Mouse (Mus musculus) midbrain, postnatal 0 days (tissue): ENCODE results near the gene Il17d. TPM values are rescaled to one million over a fixed set of nuclear protein-coding genes. Genes with fewer than 3 reads are reported as not detected.

ENCODE experiments used
- ATAC-seq: fragments of 200-750 bp; cut with Nextera tagmentation; 2 replicates; pipeline ENCODE4 v1.8.0; 2017; ENCODE audit warnings: moderate number of reproducible peaks, mild to moderate bottlenecking, moderate TSS enrichment, moderate library complexity; ENCODE audit not compliant: low FRiP score
- DNase-seq: peaks from one replicate; pipeline ENCODE4 v3.0.0-alpha.2; 2015; ENCODE audit warnings: low spot score
- H3K27ac ChIP-seq: fragments of 300-500 bp; sonication (generic); 2 replicates; pipeline ENCODE4 v1.5.1; 2014; ENCODE audit warnings: low read depth, mild to moderate bottlenecking, low read length, mixed read lengths
- H3K27me3 ChIP-seq: fragments of 300-500 bp; sonication (generic); 2 replicates; pipeline ENCODE4 v1.6.1; 2014; ENCODE audit warnings: low read length, control low read depth, mixed read lengths; ENCODE audit not compliant: insufficient read depth
- H3K36me3 ChIP-seq: fragments of 300-500 bp; sonication (generic); 2 replicates; pipeline ENCODE4 v1.6.1; 2014; ENCODE audit warnings: low read length, control low read depth, mixed read lengths; ENCODE audit not compliant: insufficient read depth
- H3K4me1 ChIP-seq: fragments of 300-500 bp; sonication (generic); 2 replicates; pipeline ENCODE4 v1.6.1; 2014; ENCODE audit warnings: mild to moderate bottlenecking, control low read depth, antibody characterized with exemption, low read length, mixed read lengths; ENCODE audit not compliant: insufficient read depth
- H3K4me2 ChIP-seq: fragments of 300-500 bp; sonication (generic); 2 replicates; pipeline ENCODE4 v1.6.1; 2014; ENCODE audit warnings: low read depth, mild to moderate bottlenecking, low read length, mixed read lengths; ENCODE audit not compliant: poor library complexity, severe bottlenecking
- H3K4me3 ChIP-seq: fragments of 300-500 bp; sonication (generic); 2 replicates; pipeline ENCODE4 v1.5.1; 2014; ENCODE audit warnings: low read depth, mild to moderate bottlenecking, low read length, moderate library complexity
- H3K9ac ChIP-seq: fragments of 300-500 bp; sonication (generic); replicated peaks from 2 replicates; pipeline ENCODE4 v1.6.1; 2014; ENCODE audit warnings: mild to moderate bottlenecking, low read length, moderate library complexity, mixed read lengths; ENCODE audit not compliant: poor library complexity, severe bottlenecking
- H3K9me3 ChIP-seq: fragments of 300-500 bp; sonication (generic); 2 replicates; pipeline ENCODE4 v1.6.1; 2016; ENCODE audit warnings: low read length, control low read depth
- CTCF ChIP-seq: IDR thresholded peaks from 2 replicates; pipeline ENCODE4 v1.5.1; 2016; ENCODE audit warnings: antibody characterized with exemption, mild to moderate bottlenecking
- WGBS: fragments of 180-500 bp; shearing (Covaris S2); extraction: QIAGEN DNeasy Blood & Tissue Kit; methylation state at CpG from one replicate; pipeline ENCODE4 v1.1.7; 2014; 5-methylcytosine and 5-hydroxymethylcytosine counted together
- polyA plus RNA-seq: library from polyadenylated mRNA; unstranded; fragments of >200 nt; fragmentation: Nextera tagmentation; extraction: Ambion mirVana; gene quantifications from 2 replicates; pipeline ENCODE4 v1.2.1, GENCODE M21; 2015
- total RNA-seq: library from RNA; depleted of rRNA; stranded (reverse); fragments of >200 nt; gene quantifications from 2 replicates; pipeline ENCODE4 v1.2.3, GENCODE M21; 2014

The Il17d gene
- total and polyA plus RNA-seq, 2 experiments from 2014 or later: 7.0 to 40.7 TPM

DNA sequence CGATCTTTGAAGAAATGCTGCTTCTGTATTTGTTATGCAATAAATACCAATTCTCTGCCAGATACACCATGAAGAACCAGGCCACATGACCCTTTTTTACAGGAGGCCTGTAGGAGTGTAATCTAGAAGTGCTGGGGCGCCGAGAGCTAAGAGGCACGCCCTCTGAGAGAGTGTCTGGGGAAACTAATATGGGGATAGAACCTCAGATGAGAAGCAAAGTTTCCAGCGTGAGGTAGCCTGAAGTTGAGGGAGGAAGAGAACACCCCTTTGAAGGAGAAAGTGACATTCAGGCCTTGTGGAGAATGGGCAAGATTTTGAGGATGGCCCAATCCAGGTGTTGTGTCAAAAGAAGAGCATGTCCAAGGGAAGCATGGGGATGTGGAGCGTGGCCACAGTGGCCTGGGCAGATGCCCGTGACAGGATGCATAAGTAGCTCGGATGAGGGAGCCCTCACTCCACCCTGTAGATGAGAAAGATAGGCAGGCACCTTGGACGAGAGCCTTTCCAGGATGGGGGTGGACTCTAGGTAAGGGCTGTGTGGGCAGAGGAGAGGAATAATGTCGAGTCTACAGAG, 1.6 kb downstream of the Il17d start:
- H3K9ac ChIP-seq: no peak overlapping the region
- WGBS: 59% methylated on average over 10 of the region's 10 CpGs
- TF ChIP-seq CTCF: no peak
- no peaks in the 10 kb centered on the region for H3K9me3 ChIP-seq
- ATAC-seq (peak; percentile 22; the same call in 1 of the 2 replicates), DNase-seq (no peak)
- H3K27ac ChIP-seq: no peak overlapping the region
- no peaks in the 10 kb centered on the region for H3K27me3 ChIP-seq
- H3K4me3 ChIP-seq: peak overlapping the region; percentile 81
- no peaks in the 10 kb centered on the region; the same call in 1 of the 2 replicates for H3K4me1 ChIP-seq
- peak overlapping the region; percentile 82 for H3K4me2 ChIP-seq
- no peaks in the 10 kb centered on the region for H3K36me3 ChIP-seq

DNA sequence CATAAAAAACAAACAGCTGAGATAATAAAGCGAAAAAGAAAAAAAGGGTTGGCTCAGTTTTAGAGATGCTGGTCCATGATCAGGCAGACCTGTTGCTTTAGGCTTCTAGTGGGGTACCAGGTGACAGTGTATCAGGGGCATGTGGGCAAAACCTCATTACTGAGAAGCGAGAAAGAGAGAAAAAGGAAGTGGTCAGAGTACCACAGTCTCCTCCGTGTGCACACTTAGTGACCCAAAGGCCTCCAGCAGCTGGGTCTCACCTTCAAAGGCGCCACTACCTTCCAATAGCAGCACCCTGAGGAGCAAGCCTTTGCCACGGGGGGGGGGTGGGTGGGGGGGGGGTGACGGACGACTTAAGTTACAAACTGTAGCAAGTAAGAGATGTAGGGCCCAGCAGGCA, 2.5 kb downstream of the Il17d start:
- TF ChIP-seq CTCF: no peak
- Histone ChIP-seq H3K4me1 (no peaks in the 10 kb centered on the region; the same call in 1 of the 2 replicates), H3K36me3 (peaks cover 4% of the 10 kb centered on the region; the same call in 1 of the 2 replicates), H3K9me3 (no peaks in the 10 kb centered on the region), H3K27me3 (no peaks in the 10 kb centered on the region), H3K27ac (no peak overlapping the region), H3K4me2 (no peak overlapping the region), H3K4me3 (no peak overlapping the region), H3K9ac (no peak overlapping the region)
- WGBS: 35% methylated on average over 7 of the region's 7 CpGs
- no peak for DNase-seq
- ATAC-seq: no peak

DNA sequence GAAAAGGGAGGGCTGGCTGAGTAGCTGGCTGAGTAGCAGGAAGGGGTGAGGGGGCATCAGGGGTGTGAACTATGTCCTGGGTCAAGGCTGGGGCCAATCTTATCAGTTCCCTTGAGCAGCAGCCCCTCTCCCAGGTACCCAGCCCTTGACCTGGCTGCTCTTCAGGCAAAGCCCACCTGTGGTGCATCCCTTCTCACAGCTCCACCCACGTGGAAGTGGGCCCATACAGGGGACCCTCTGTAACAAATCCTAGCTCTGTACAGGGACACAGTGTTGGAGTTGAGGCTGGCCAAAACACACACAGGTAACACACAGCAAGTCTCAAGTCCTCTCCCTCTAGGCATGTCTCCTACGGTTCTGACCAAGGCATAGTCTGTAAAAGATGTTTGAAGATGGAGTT, 3.0 kb downstream of the Il17d start:
- Histone ChIP-seq H3K27me3 (no peaks in the 10 kb centered on the region), H3K27ac (no peak overlapping the region), H3K4me3 (no peak overlapping the region), H3K9me3 (no peaks in the 10 kb centered on the region), H3K4me2 (no peak overlapping the region), H3K36me3 (peaks cover 4% of the 10 kb centered on the region; the same call in 1 of the 2 replicates), H3K4me1 (no peaks in the 10 kb centered on the region; the same call in 1 of the 2 replicates), H3K9ac (no peak overlapping the region)
- no peak for DNase-seq
- TF ChIP-seq CTCF: no peak
- ATAC-seq: no peak
- 50% methylated on average over 2 of the region's 2 CpGs for WGBS

DNA sequence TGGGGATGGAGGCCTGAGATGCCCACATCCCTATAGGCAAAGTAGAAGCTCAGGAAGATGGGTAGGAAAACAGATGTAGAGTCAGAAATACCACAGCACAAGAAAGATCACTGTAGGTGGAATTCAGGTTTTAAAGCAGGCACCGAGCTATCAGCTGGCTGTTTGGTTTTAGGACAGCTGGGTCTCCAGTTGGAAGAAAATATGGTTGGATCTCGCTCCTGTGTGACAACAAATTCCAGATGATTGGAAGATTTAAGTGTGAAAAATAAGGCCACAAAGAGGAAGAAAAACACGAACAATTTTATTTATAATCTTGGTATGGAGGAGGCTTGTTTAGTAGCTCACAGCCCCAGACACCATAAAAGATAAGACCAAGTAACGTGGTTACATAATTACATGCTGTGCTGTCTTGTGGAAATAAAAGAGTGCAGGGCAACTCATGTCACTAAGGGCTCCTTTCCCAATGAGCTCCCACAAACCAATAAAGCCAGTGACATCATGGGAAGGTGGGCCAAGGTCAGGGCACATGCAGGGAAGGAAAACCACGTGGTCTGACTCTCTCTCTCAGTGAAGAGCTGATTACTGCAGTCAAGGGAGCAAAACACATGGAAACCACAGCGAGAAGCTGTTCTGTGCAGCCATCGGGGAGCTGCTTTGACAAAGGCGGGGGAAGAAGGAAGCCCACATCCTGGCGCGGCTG, 4.7 kb downstream of the Il17d start:
- Histone ChIP-seq H3K4me3 (no peak overlapping the region), H3K4me2 (no peak overlapping the region), H3K4me1 (peaks cover 2% of the 10 kb centered on the region; the same call in 1 of the 2 replicates), H3K9me3 (no peaks in the 10 kb centered on the region), H3K36me3 (peaks cover 4% of the 10 kb centered on the region; the same call in 1 of the 2 replicates), H3K27ac (no peak overlapping the region), H3K9ac (no peak overlapping the region), H3K27me3 (no peaks in the 10 kb centered on the region)
- no peak for TF ChIP-seq CTCF
- ATAC-seq: no peak
- 61% methylated on average over 10 of the region's 10 CpGs for WGBS
- DNase-seq: no peak

DNA sequence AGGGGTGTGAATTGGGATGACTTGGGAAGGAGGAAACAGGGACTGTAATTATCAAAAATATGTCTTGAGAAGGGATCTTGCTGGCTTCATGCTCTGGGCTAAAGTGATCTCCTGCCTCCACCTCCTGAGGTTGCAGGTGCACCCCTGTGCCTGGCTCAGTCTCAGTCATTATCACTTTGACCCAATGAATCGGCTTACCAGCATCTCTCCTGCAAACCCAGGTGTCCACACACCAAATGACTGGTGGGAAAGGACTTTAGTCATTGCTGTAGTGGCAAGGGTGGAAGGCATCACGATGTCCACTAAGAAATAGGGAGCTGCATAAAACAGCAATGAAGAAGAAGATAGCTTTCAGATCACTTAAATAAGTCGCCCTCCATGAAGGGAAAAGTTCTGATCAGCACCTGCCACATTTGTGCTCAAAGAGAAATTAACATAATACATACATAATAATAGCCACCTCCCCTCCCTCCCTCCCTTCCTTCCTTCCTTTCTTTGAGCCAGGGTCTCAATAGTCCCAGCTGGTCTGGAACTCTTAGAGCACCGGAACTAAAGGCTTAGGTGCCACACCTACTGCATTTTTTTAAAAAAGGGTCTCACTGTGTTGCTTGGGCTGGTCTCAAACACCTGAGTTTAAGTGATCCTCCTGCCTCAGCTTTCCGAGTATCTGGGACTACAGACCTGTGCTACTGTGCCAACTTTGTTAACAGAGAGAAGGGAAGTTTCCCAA, 5.4 kb downstream of the Il17d start:
- H3K4me1 ChIP-seq: peaks cover 8% of the 10 kb centered on the region; the same call in 1 of the 2 replicates
- H3K27me3 ChIP-seq: no peaks in the 10 kb centered on the region
- no peak overlapping the region for H3K4me2 ChIP-seq
- no peak for ATAC-seq
- H3K4me3 ChIP-seq: no peak overlapping the region
- no peak overlapping the region for H3K9ac ChIP-seq
- H3K36me3 ChIP-seq: peaks cover 4% of the 10 kb centered on the region; the same call in 1 of the 2 replicates
- no peak for TF ChIP-seq CTCF
- no peaks in the 10 kb centered on the region for H3K9me3 ChIP-seq
- H3K27ac ChIP-seq: no peak overlapping the region
- no peak for DNase-seq
- 64% methylated on average over 5 of the region's 5 CpGs for WGBS

DNA sequence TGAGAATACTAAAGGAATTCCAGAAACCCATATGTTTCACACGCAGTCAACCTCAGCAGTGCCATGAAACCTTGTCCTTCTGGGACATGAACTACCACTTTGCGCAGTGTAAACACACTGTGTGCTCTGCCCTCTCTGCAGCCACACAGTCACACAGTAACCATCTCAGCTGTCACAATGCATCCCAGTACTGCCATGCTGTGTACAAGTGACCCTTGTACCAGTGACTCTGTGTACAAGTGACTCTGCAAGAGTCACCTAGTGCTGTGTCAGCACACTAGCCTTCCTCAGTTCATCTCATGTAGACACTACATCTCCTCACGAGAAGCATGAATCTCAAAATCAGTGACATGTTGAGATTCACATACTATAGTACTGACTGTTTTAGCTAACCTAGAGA, 8.0 kb downstream of the Il17d start:
- TF ChIP-seq CTCF: no peak
- H3K9me3 ChIP-seq: no peaks in the 10 kb centered on the region
- no peak overlapping the region for H3K27ac ChIP-seq
- 91% methylated on average over 3 of the region's 3 CpGs for WGBS
- peaks cover 14% of the 10 kb centered on the region; the same call in 1 of the 2 replicates for H3K4me1 ChIP-seq
- ATAC-seq (no peak), DNase-seq (no peak)
- H3K36me3 ChIP-seq: peaks cover 4% of the 10 kb centered on the region; the same call in 1 of the 2 replicates
- H3K4me3 ChIP-seq: no peak overlapping the region
- H3K4me2 ChIP-seq: no peak overlapping the region
- H3K27me3 ChIP-seq: no peaks in the 10 kb centered on the region
- no peak overlapping the region for H3K9ac ChIP-seq
